Mouse (Mus musculus) adrenal gland (tissue): ENCODE measurements around the gene Maz.

ENCODE experiments used
- intact Hi-C: fragments of 180-260 bp; cut with DNase I; formaldehyde crosslinking; loops from one replicate; pipeline ENCODE4 v1.15.1; 2025

Gene Maz

DNA sequence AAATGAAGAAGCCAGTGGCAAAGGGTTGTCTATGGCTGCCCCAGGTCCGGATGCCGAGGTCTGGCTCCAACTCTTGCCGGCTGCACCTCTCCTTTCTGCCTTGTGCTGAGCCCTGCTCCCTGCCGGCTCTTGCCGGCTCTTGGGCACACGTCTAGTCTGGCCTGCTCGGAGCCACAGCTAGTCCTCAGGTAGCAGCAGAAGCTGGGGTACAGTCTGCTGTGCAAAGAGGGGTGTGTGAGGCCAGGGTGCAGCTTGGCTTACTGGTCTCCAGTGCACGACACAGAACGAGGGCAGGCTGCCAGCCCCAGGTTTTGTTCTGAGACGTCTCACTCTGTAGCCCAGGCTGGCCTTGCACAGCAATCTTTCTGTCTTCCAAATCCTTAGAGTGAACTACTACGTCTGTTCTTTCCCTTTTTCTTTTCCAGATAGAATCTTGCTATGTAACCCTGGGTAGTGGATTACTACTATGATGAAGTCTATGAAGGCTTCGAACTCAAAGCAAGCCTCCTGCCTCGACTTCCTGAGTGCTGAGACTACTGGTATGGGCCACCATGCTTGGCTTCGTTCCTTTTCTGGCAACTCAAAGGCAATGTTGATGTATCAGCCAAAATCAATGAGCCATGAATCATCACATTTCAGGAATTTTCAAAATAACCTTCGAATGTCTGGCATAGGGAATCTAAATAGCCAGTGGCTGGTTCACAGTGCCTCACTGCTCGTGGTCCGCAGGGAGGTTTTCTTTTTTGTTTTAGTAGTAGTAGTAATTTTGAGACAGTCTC is 17.3 kb downstream of the Maz start:
- intact Hi-C loops = loop anchor here (5.0 kb wide), 1 partner anchor 32 kb away; the partner anchor contains the start of genes Cdipt and Cdiptos

- intact Hi-C loops = no loop called here
These were observed 18.4 kb downstream of the Maz start for GRCm38 (mm10) chr7:127008239-127009019.

GRCm38 (mm10) chr7:127007313-127008024 is 19.4 kb downstream of the Maz start:
- intact Hi-C loops = no loop called here

DNA sequence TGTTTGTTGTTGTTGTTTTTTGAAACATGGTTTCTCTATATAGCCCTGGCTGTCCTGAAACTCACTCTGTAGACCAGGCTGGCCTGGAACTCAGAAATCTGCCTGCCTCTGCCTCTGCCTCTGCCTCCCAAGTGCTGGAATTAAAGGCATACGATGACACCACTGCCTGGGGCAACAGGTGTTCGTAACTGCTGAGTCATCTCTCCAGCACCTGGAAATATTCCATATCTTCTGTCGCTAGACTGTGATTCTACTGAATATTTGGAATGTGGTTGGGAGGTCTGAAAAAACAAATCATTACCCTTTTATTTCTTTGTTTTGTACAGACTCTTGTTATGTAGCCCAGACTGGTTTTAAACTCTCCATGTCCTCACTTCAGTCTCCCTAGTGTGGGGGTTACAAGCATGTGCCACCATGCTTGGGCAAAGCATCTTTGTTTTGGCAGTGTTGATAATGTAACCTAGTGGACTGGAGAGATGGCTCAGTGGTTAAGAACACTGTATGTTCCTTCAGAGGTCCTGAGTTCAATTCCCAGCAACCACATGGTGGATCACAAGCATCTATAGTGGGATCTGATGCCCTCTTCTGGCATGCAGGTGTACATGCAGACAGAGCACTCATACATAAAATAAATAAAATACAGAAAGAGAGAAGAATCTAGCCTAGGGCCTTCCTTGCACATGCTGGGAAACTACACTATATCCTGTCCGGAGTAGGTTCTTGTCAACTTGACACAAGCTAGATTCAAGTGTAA is 22.5 kb downstream of the Maz start:
- intact Hi-C loops = no loop called here

DNA sequence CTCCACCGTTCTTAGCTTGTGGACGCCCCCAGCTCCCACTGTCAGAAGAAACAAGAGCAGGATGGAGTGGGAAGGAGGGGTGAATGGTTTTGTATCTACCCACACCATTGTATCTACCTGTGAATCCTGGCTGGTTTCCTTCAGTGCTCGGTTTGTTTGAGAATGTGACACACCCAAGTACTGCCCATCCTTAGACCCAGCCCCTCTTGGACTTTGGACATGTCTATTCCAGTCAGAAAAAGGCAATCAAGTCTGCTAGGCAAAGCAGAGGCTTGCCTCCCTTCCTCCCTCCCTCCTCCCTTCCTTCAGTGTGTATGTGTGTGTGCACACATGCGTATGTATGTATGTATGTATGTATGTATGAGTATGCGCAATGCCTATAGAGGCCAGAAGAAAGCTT is 23.2 kb downstream of the Maz start:
- intact Hi-C loops = no loop called here

- intact Hi-C loops = no loop called here
These were observed 27.3 kb downstream of the Maz start for GRCm38 (mm10) chr7:126999568-126999967.

GRCm38 (mm10) chr7:126996449-126996848 is 30.4 kb downstream of the Maz start:
- intact Hi-C loops = no loop called here

DNA sequence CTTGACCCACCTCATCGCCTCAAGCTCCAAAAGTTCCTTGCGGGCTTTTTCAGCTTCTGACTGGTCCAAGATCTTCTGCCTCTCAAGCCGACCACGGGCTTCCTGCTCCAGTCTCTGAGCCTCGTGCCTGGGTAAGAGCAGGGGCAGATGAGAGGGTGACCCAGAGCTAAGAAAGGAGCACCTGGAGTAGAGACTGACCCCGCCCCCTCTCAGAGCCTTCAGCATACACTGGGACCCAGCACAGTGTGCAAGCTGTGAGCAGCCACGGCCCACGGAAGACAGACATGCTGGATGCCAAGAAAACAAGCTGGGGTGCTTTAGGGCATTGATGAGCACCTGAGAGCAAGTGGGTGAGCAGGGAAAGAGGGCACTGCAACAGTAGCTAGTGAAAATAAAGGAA is 38.0 kb downstream of the Maz start:
- intact Hi-C loops = no loop called here

- intact Hi-C loops = no loop called here
These were observed 40.5 kb downstream of the Maz start for GRCm38 (mm10) chr7:126986319-126986718.

- intact Hi-C loops = no loop called here
These were observed 42.0 kb downstream of the Maz start for GRCm38 (mm10) chr7:126984667-126985444.

GRCm38 (mm10) chr7:126983113-126983512 is 43.7 kb downstream of the Maz start:
- intact Hi-C loops = no loop called here

- intact Hi-C loops = no loop called here
These were observed 44.8 kb downstream of the Maz start for GRCm38 (mm10) chr7:126982054-126982453.

DNA sequence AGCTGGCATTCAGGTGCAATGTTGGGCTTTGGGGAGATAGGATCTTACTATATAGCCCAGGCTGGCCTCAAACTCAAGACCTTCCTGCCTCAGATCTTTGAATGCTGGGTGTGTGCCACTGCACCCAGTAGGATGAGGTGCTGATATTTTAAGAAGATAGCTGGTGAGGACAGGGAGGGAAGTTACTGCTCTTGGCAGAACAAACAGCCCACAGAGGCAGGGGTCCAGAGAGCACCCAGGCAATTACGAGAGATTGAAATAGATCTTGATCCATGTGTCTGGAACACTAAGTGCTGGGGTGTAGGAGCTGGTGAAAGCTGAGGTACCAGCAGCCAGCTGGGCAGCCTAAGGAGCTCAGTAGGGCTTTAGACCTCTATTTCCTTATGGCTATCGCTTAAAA is 45.2 kb downstream of the Maz start:
- intact Hi-C loops = no loop called here

- intact Hi-C loops = loop anchor here (5.0 kb wide), 1 partner anchor 33 kb away; the partner anchor contains the start of gene Mvp
These were observed 48.0 kb downstream of the Maz start for GRCm38 (mm10) chr7:126978841-126979240.

DNA sequence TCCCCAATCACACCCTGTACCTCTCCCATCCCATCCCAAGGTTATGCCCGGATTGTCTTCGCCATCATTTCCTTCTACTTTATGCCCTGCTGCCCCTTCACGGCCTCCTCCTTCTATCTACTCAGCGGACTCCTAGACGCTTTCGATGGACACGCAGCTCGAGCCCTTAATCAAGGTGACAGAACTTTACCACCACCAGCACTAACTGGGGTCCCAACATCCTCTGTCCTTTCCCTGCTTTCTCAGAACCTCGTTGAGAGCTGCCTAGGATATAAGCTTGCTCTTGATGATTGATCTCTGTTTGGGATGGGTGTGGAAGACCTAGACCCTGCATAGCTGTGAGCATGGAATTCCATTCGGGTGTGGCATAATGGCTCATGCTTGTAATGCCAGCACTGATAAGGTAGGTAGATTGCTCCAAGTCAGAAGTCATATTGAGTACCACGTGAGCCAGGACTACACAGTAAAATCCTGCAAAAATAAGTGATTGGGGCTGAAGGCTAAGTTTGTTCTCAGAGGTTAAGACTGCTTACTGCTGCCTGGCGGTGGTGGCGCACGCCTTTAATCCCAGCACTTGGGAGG is 49.9 kb downstream of the Maz start:
- intact Hi-C loops = loop anchor here (5.0 kb wide), 1 partner anchor 35 kb away; the partner anchor contains the start of gene Mvp

GRCm38 (mm10) chr7:126975950-126976866 is 50.6 kb downstream of the Maz start, which contains the start of gene Cdiptos:
Gene Cdiptos (minus strand): TSS chr7:126976098.
- intact Hi-C loops = loop anchor here (5.0 kb wide), 1 partner anchor 36 kb away; the partner anchor contains the start of gene Mvp

DNA sequence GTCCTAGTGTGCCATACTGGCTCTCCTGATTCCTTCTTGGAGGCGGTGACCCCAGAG is 51.1 kb downstream of the Maz start, which contains the start of gene Cdipt:
TSS of gene Cdipt (plus strand) at position 22 of the 57 bp plus-strand sequence.
- intact Hi-C loops = loop anchor here (5.0 kb wide), 1 partner anchor 37 kb away; the partner anchor contains the start of gene Mvp

DNA sequence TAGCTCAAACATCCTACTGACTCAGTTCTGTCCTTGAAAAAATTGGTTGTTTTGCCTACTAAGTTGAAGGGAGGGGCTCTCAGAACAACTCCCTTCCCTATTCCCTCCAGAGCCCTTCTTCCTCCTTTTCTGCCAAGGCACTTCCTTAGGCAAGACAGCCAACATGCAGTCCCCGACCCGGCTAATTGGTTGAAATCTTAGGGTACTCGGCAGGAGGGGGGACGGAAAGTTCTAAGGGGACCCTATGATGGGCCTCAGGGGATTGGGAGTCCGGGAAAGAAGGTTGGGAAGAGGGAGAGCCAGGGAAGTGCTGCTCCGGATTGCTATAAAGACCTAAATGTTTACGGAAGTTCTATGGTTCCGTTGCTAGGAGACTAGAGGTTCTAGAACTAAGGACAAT is 51.3 kb downstream of the Maz start:
- intact Hi-C loops = loop anchor here (5.0 kb wide), 1 partner anchor 37 kb away; the partner anchor contains the start of gene Mvp
